Mouse (Mus musculus) frontal cortex, adult (tissue): ENCODE results near the gene Zfhx3.

Experiments
- ATAC-seq: cut with Nextera tagmentation; 2 replicates; pipeline ENCODE4 v1.9.2; 2017; ENCODE audit warnings: mild to moderate bottlenecking, moderate library complexity, mixed read lengths; ENCODE audit not compliant: low TSS enrichment

Gene Zfhx3

DNA sequence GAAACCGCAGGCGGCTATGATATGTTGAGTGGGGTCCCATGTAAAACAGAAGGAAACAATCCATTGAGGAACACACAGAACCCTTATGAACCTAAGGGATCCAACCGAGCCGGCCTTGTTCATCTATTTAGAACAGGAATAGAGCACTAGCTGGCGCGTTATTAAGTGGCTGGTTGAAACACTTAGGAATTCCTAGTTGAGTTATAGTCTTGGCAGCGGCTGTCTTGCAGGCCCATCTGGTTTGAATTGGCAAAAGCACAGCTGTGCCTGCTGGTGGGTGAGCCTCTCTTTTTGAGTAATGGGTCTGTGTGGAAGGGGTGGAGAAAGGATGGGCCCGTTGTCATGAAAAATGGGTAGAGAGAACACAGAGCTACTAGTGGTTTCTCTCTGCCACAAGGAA is 610.1 kb downstream of the Zfhx3 start:
- ATAC-seq = no peak

DNA sequence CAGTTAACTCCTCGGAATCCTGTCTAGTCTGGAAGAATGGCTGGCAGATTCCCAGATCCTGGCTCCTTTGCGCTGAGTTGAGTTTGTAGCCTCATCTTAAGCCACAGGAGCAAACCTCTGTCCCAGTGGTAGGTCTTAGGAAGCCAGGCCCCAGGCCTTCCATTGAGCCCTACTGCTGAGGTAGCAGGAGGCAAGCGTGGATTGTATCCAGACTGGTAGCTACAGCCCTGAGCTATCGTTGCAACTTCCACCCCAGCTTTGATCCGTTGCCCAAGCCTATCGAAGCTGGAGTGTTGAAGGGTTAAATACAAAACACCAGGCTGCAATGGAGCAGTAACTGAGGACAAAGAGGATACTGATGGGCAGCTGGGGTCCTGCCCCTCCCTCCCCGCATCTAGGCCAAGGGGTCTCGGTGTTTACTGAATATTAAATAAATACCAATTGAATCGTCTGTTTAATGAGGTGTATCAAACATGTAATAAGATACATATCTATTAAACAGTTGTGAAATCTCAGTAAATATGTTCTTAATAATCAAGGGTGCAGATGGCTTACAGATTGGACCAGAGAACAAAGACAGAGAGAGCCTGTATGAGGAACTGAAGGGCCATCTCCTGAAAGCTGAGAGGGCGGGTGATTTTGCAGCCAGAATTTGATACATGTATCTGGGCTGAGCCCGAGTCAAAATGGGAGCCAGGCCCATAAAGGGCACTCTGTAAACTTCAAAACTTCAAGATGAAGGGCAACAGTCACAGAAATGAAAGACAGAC is 611.5 kb downstream of the Zfhx3 start:
- no peak for ATAC-seq

DNA sequence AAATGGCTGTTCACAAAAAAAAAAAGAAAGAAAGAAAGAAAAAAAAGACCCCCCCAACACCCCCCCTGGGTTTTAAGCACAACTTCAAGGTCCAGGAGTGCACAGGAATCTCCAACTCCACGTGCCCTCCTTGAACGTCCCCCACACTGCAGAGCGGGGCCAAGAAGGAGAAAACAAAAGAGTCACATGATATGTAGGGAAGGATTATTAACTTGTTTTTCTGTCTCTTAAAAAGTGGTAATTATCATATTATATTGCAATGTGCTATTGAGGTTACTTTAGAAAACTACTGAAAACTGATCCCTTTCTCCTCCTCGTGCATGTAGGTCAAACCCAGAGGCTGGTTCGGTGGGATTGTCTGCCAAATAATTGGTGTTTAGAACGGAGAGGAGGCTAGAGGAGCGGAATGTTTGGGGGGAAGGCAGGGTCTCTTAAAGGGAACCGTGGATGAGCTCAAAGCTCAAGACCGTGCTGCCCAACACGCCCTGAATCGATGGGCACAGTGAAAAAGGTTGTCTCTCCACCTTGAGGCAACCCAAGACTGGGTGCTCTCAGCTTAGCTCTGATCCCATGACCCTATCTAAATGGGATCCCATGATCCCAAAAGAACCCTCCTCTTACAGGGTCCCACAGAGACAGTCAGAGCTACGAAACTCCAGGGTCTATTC is 612.3 kb downstream of the Zfhx3 start:
- no peak for ATAC-seq

DNA sequence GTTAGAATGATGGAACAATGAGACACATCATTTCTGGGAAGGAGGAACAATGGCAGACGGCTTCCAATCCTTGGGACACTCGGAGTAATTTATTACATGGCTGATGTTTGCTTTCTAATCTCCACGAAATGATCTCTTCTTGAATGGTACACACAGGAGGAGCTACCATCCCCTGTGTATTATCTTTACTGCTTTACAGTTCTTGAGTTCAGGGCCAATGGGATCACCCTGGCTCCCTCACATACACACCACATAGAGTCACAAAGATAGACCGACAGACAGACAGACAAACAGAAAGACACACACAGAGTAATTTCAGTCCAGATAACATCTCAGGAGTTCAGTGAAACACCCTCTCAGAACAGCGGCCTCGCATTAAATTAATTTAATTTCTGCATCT is 621.0 kb downstream of the Zfhx3 start:
- no peak for ATAC-seq

DNA sequence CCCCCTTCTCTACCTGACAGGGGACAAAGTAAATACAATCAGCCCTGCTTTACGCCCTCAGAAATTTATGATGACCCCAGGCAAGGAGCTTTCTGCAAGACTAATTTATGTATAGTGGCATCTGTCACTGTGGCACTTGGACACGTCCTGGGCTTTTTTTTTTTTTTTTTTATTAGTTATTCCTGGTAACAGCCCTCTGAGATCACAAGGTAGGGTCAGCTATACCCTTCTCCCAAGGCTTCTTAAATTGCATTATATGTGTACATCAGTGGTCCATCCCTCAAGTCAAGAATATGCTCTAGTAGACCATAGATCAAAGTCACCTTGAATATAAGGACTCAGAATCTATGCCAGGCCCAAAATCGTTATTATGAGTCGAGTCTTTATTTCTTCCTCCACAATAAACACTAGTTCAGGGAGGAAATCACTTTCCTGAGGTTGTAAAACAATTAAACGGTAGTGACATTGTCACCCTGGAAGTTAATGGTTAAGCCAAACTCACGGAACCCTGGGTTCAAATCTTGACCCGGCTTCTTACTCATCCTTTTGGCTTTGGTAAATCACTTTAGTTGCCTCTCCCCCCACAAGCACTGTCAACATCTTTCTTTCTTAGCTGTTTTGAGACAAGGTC is 621.6 kb downstream of the Zfhx3 start:
- ATAC-seq = no peak

DNA sequence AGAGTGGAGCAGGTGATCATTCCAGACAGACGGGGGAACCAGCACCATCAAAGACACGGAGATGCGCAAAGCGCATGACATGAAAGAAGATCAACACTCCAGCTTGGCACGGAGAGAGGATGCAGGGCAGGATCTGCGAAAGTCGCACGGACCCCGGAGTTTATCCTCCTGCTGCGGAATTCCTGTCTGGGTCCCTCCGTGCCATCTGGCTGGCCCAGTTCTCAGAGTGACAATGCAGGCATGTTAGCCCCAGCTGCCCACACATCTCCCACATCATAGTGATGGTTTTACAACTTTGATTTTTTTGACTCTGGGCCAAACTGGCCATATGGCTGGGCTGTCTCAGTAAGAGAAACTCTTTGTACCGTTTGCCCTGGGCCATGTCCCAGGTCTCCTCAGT is 623.6 kb downstream of the Zfhx3 start:
- peak; percentile 89 for ATAC-seq

DNA sequence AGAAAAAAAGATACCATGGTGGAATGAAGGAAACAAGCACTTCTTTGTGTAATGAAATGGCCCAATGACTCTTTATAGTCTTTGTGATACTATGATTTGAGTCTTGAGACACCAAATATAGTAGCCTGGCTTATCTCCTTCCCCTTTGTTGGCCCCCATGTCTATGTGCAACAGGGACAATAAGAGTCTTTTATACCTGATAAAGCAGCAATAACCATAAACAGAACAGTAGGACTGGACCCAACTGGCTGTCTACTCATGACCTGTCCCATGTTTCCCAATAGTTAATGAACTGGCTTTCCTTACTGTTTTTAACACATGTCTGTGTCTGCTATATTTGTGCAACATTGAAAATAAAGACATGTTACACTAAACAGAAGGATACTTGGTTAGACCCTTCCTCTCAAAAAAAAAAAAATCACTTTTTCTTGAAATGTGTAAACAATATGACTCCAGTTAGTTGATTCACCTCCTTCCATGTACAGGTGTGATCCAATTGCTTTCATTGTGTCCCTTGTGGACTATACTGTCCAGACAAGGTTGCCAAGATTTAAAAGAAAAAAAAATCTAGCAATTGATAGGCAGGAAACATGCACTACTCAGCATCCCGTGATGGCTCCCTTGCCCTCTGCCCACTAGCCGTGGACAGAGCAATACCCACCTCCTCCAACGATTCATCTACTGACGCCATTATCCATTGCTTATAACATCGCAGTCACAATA is 631.0 kb downstream of the Zfhx3 start:
- no peak for ATAC-seq

DNA sequence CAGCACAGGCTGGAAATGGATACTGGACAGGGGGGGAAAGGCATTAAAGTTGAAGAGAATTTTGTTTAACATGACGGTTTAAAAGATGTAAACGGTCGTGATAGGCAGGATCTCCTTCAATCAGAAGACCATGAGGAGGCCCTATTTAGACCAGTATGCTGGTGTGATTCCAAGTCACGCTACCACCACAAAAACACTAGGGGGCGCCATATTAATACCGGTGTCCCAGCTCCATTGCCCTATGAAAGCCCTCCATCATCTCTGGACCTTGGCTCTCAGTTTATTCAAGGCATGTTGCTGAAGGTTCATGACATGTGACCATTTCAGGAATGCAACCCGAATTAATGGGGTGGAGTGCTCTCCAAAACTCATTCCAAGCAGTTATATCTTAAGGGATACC is 631.7 kb downstream of the Zfhx3 start:
- ATAC-seq = no peak

DNA sequence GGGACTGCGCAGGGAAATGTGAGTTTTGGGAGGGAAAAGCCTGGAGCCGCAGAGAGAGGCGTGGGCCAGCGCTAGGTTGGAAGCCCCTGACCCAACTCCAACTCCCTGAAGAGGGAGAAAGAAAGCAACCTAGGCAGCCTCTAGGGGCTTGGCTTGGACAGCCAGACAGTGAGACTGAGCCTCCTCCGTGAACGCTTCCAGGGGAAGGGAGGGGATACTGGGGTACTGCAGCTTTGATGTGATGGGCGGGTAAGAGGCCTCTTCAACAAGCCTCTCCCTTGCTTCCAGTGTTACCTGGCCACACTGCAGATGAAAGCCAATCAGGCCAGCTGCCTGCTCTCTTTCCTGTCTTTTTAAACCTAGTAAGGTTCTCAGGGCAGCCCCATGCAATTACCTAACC is 635.1 kb downstream of the Zfhx3 start:
- no peak for ATAC-seq

DNA sequence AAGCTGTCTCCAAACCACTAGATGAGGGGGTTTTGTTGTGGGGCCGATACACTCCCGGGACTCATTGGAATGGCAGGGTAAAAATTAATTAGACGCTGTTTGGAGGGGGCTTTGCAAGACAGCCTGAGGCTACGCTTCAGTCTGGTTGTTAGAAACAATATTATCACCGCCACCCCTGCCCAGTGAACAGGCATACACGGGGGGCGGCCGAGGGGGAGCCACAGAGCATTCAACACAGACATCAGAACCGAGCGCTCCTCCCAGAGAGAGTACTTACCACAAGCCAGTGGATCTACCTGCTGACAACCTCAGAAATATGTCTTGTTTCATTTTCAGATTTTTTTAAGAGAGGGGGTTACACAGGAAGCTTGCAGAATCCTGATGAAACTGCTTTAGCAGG is 635.9 kb downstream of the Zfhx3 start:
- ATAC-seq = no peak

DNA sequence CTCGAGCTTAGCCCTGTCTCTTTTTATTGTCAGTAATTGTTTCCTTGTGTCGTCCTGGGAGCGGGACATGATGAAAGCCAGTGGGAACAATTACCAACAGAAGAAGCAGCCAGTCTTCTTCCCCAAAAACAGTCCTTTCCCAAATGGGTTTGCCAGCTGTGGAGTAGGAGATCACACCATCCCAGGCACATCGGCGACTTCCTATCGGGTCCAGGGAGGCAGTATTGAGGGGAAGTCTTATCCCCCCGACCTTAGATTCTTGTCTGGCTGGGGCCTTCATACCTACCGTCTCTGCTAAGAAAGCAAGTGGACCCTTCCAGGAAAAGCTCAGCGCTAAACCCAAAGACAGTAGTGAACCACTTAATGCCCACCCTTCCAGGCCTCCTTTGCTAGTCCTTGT is 637.4 kb downstream of the Zfhx3 start:
- ATAC-seq = no peak

DNA sequence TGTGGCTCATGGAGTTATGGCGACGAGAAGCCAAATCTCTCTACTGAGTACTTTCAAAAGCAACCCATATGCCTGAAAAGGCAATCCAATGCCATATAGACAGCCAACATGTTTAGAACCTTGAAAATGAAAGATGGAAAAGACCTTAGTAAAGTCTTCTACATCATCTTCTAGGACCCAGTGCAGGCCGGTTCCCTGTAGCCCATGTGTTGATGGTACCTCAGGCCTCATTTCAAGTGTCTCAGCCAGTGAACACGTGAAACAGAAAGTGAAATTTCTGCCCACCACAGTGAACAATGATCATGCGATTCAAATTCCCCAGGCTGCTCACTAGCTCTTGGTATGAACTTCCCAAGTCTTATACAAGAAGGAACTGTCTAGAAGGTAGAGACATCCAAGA is 637.9 kb downstream of the Zfhx3 start:
- ATAC-seq = no peak

DNA sequence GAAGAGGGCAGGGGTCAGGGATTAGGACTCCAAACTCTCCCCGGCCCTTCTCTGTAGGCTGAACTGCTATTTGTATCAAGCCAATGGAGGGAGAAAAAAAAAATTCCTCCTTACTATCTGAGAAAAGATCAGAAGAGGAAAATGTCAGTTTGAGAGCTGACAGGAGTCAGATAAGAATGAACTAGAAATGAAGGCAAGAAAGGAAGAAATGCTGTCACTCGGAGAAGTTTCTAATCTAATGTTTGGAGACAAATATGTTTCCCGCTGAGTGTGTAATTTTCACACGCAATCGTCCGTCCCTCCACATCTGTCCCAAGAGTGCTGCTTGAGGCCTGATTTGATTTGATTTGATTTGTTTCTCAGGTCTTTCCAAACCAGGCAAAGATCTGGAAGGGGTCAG is 639.1 kb downstream of the Zfhx3 start:
- ATAC-seq = no peak

DNA sequence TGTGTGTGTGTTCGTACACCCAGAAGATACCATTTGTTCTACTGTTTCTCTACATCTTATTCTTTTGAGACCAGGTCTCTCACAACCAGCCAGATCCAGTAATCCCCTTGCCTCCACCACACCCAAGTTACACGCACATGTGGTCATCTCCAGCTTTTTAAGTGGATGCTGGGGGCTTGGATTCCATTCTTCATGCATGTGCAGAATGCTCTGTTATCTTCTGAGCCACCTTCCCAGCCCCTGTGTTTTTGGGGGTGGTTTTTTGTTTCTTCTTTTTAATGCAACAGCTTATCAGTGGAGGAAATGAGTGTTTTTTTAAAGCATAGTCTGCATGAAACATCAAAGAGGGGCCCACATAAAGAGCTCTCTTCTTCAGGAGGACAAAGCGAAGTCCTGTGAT is 639.8 kb downstream of the Zfhx3 start:
- no peak for ATAC-seq

DNA sequence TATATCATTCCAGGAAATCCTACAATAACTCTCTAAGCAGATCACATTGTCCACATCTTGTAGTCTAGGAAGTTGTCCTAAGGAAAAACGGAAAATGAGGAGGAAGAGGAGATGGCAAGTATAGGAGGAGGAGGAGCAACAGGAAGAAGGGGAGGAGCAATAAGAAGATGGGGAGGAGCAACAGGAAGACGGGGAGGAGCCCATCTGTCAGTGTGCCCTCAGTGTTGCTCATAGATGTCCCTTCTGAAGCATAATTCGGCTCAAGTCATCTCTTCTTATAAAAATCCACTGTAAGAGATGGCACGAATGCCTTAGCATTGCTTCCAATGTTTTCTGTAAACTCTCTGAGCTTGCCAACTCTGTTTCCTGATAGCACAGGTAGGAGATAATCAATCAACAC is 640.8 kb downstream of the Zfhx3 start:
- ATAC-seq = no peak

DNA sequence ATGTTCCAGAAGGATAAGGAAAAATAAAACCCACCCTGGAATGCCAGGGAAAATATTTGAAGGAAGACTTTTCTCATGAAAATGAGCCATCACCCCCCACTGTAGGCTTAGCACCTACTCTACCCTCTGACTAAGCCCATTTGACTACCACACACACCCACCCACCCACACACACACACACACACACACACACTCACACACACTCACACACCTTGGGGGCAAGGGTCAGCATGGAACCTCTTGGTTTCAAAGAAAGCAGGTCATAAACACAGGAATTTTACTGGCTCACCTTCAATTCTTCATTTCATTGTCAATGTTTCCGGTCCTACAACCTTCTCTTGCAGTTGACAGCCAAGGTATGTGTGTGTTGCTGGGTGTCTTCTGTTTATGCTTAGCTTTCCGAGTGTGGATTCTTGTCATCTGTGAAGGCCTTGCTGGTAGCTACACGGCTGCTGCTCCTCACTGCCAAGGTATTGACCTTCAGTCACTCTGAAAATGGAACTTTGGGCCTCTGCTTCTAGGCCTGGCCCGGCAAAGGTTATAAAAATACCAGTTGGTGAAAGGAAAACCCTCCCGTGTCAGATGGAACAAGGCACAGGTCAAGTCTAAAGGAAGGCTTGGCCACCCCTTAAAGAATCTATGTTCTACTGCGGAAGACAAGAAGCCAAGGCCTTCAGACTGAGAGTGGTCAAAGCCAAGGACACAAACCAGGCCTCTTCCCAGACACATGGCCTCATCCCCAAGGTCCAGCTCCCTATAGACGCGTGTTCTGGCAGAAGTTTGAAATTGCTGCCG is 641.6 kb downstream of the Zfhx3 start:
- no peak for ATAC-seq

DNA sequence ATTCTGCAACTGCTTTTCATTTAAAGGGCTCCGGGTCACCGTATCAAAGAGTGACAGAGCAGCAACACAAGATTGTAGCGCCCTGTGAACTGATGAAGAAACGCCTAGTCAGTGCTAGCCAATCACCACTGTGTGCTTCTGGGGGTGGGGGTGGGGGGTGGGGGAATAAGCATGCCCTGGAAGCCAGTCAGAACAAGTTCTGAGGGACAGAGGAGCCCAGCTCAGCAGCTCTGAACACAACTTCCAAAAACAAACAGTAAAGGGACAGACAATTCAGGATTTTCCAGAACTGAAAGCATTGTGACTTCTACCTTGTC is 642.2 kb downstream of the Zfhx3 start:
- no peak for ATAC-seq

DNA sequence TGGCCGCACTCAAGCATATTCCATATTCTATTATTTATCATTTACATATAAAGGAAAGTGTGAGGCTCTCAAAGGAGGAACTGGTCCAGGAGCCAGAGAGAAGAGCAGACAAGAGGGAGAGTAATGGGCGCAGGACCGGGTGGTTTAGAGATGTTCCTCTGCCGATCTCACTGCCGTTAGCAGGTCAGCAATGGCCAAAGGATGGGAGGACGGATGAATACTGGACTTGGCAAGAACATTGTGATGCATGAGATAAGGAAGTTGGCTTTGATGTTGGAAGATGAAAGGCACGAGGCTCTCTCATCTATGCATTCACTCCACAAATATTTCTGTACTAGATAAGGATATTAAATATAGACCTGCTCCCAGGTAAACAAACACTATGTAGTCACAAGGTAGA is 648.6 kb downstream of the Zfhx3 start:
- no peak for ATAC-seq

DNA sequence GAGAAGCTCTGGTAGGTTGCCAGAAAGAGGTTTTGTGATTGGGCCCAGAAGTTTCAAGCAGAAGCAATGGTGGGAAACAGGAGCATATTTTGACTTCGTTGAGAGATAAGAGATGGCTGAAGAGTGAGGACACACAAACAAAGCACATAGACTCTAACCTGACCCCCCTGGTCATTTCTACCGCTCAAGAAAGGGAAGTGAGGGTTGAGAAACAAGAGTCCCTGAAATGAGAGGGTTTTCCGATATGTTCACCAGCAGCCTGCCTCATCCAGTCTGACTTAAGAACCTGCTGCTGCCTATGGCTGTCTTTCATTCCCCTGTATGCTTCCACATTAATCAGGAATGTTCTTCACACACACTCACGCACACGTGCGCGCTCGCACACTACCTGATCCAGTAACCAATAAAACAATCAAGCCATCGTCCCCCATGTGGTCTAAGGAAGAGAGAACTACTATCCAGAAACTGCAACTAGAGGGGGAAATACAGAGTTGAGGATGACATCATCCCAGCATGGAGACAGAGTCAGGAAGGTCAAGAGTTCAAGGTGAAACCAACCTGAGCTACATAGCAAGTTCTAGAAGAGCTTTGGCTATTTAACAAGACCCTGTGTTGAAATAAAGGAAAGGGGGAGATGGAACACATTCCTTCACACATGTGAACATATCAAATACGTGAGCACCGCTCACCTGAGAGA is 649.7 kb downstream of the Zfhx3 start:
- no peak for ATAC-seq

DNA sequence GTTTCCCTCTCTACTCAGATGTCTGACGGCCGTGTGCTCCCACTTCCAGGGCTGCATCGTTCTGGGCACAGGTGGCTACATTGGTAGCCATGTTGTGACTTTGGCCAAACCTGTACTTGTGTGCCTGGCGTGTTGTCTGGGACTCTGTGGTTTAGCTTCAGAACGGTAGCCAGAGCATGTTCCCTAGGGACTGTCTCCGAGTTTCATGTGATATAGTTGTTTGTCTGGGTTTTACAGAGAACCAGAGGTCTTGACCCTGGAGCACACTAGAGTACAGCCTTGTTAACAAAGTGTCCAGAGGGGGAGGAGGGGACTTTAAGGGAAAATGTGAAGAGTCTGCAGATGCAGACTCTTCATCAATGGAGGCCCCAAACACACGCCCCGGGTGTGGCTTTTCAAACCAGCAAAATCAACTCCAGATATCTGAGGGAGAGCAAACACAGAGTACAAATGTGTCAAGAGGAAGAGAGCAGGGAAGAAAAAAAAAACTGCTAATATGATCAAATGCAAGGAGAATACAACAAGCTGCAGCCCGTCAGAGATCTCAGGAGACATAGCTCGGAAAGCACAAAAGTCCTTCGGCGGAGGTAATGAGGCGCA is 650.6 kb downstream of the Zfhx3 start:
- no peak for ATAC-seq

DNA sequence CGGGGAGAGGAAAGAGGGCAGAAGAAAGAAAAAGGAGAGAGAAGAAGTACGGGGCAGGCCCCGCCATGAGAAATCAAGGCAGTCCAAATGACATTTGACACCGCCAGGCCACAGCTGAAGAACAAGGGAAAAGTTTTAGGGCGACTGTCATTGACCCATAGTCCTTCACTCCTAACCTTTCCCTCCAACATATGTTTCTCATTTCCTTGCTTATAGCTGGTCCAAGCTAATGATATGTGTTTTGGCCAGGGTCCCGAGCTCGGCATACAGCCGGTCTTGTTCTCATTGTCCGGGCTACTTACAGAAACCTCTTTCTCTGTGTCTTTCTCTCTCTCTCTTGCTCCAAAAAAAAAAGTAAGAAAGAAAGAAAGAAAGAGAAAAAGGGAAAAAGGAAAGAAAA is 651.4 kb downstream of the Zfhx3 start:
- ATAC-seq = no peak
